Mouse (Mus musculus): ENCODE data around the gene Gm4565.
"Not testable (repeated sequence)": the region's sequence is repeated elsewhere in the genome, so short reads cannot be mapped to it uniquely, and the experiment has no call there.

The Gm4565 gene

DNA sequence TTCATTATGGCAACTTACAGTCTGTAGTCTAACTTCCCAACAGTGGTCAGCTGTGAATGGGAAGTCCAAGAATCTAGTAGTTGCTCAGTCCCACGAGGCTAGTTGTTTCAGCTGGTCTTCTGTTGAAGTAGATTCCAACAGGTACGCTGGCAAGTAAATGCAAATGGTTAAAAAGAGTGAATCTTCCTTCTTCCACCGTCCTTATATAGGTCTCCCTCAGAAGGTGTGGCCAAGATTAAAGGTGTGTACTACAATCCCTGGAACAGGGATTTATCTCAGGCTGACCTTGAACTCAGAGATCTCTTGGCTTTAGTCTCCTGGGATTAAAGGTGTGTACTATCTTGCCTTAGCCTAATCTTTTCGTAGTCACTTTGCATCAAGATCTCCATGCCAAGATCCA, at the start of gene Gm4565:
Gene Gm4565, minus strand, starts transcription at position 101 of the 400 bp plus-strand sequence.
- not testable (repeated sequence) for H3K27me3 ChIP-seq (ENCODE audit: control insufficient read depth, insufficient read depth, low read length, poor library complexity, severe bottlenecking); DNase-seq (ENCODE audit: low read depth, low spot score); H3K36me3 ChIP-seq (ENCODE audit: control insufficient read depth, insufficient read depth, low read length, poor library complexity, severe bottlenecking)

DNA sequence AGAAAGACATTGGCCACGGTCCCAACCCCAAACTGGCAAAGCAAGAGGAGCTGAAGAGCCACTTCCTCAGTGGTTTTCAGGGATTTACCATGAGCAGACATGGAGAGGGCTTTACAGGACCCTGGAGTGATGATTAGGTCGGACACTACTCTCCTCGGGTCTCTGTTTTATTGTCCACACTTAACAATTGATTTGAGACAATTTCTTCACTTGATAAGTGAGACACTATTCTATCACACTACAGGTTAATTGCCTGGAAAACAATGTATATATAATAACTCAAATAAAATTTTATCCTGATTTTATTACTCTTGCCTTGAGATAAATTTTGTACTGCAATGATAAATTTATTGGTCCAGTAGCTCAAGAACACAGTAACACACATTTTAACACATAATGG, 22.7 kb downstream of the Gm4565 start, which contains the start of gene Gm4201:
Gene Gm4201, minus strand, starts transcription at position 101 of the 400 bp plus-strand sequence.
- not testable (repeated sequence) for H3K27me3 ChIP-seq (ENCODE audit: control insufficient read depth, insufficient read depth, low read length, poor library complexity, severe bottlenecking); H3K36me3 ChIP-seq (ENCODE audit: control insufficient read depth, insufficient read depth, low read length, poor library complexity, severe bottlenecking); DNase-seq (ENCODE audit: low read depth, low spot score)

DNA sequence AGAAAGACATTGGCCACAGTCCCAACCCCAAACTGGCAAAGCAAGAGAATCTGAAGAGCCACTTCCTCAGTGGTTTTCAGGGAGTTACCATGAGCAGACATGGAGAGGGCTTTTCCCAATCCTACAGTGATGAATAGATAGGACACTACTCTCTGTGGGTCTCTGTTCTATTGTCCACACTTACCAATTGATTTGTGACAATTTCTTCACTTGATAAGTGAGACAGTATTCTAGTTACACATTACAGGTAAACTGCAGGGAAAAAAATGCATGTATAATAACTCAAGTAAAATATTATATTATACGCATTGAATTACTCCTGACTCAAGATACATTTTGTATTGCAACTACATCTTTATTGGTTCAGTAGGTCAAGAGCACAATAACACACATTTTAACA, 53.1 kb downstream of the Gm4565 start, which contains the start of gene Gm8677:
Gene Gm8677, minus strand, starts transcription at position 101 of the 400 bp plus-strand sequence.
- not testable (repeated sequence) for H3K27me3 ChIP-seq (ENCODE audit: control insufficient read depth, insufficient read depth, low read length, poor library complexity, severe bottlenecking); H3K36me3 ChIP-seq (ENCODE audit: control insufficient read depth, insufficient read depth, low read length, poor library complexity, severe bottlenecking); DNase-seq (ENCODE audit: low read depth, low spot score)
